Comparison of ENCODE assay signal across 21 mouse cellular contexts in the genomic region with DNA sequence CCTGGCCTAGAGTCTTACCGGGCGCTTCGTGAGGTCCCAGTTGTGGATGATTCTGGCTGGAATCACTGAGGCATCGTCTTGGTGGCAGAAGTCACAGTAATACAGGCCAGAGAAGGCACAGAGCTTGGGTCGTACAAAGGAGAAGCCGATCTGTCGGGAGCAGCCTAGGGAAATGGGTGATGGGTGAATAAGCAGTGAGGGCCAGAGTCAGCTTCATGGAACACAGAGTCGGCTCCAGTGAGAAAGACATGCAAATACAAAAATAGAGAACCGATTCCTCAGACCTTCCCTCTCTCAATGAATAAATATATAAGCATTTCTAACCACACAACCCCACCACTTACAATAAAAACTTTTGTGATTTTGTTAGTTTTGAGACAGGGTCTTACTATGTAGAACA.
"Had no signal": no experiment of that assay in that cellular context is flagged by ENCODE, and none has a peak within 500 bp of the region (broad histone marks: within the 10 kb centered on the region; RNA-seq: fewer than 3 reads in every experiment).

No protein-coding gene starts in this region.

- H3K9me3 ChIP-seq: kidney, embryonic 15.5 days; limb, embryonic 12.5 days; limb, embryonic 15.5 days; midbrain, embryonic 12.5 days; midbrain, embryonic 15.5 days; neural tube, embryonic 12.5 days; neural tube, embryonic 15.5 days had no signal

- H3K4me3 ChIP-seq: kidney, embryonic 15.5 days; left cerebral cortex, adult 2 months; limb, embryonic 12.5 days; limb, embryonic 15.5 days; midbrain, embryonic 12.5 days; midbrain, embryonic 15.5 days; neural tube, embryonic 12.5 days; neural tube, embryonic 15.5 days had no signal

- H3K27me3 ChIP-seq: kidney, embryonic 15.5 days; limb, embryonic 12.5 days; limb, embryonic 15.5 days; midbrain, embryonic 12.5 days; midbrain, embryonic 15.5 days; neural tube, embryonic 12.5 days; neural tube, embryonic 15.5 days had no signal

- H3K4me1 ChIP-seq: limb, embryonic 12.5 days; limb, embryonic 15.5 days; midbrain, embryonic 12.5 days; midbrain, embryonic 15.5 days; neural tube, embryonic 12.5 days had no signal

- DNase-seq: kidney, adult 11 months; kidney, adult 8-10 months; kidney, postnatal 36 days; layer of hippocampus, postnatal 36 days; liver, postnatal 0 days; lung, embryonic 14.5 days; retina, postnatal 1 day; right cerebral cortex, postnatal 25 days had no signal

- H3K27ac ChIP-seq: kidney, embryonic 15.5 days; left cerebral cortex, adult 2 months; limb, embryonic 12.5 days; limb, embryonic 15.5 days; liver, embryonic 14.5 days; macrophage; midbrain, embryonic 12.5 days; midbrain, embryonic 15.5 days; neural tube, embryonic 12.5 days; neural tube, embryonic 15.5 days; stomach, postnatal 0 days had no signal

- H3K4me2 ChIP-seq: kidney, embryonic 15.5 days; limb, embryonic 12.5 days; limb, embryonic 15.5 days; liver, embryonic 11.5 days; lung, embryonic 14.5 days; midbrain, embryonic 12.5 days; midbrain, embryonic 15.5 days; neural tube, embryonic 12.5 days; neural tube, embryonic 15.5 days had no signal

- ATAC-seq: liver, postnatal 0 days; lung, postnatal 0 days; midbrain, embryonic 15.5 days had no signal

- H3K9ac ChIP-seq: kidney, embryonic 15.5 days; limb, embryonic 12.5 days; limb, embryonic 15.5 days; liver, embryonic 14.5 days; liver, postnatal 0 days; lung, embryonic 14.5 days; midbrain, embryonic 12.5 days; midbrain, embryonic 15.5 days; neural tube, embryonic 12.5 days; neural tube, embryonic 15.5 days had no signal
